Mouse (Mus musculus) cortical plate, adult 2 months (tissue): ENCODE results near the gene Saysd1.

Source experiments
- CTCF ChIP-seq: fragments of 200-500 bp; IDR thresholded peaks from 2 replicates; pipeline ENCODE4 v1.5.1; 2011; ENCODE audit warnings: mild to moderate bottlenecking, control low read depth, low read length; ENCODE audit not compliant: insufficient read depth; ENCODE audit errors: extremely low read depth
- POLR2A ChIP-seq: fragments of 200-500 bp; IDR thresholded peaks from 2 replicates; pipeline ENCODE4 v1.6.1; 2011; ENCODE audit warnings: mild to moderate bottlenecking, low read length, control low read depth; ENCODE audit not compliant: insufficient read depth; ENCODE audit errors: extremely low read depth

- no peak for TF ChIP-seq CTCF
- no peak for TF ChIP-seq POLR2A
Measured at GRCm38 (mm10) chr14:20162686-20163085, 24.4 kb upstream of the Saysd1 start.
